Mouse (Mus musculus): ENCODE results near the gene Ikbip. TPM values are rescaled to one million over a fixed set of nuclear protein-coding genes. Genes with fewer than 3 reads are reported as not detected.
A peak's percentile ranks its signal among the peaks of the same experiment; 100 is the strongest.

Ikbip gene
- 28.1 and 32.7 TPM in 2 replicates for total RNA-seq (2012; rRNA removed)

GRCm38 (mm10) chr10:91082550-91083392, at the start of gene Ikbip, which contains the start of gene Apaf1:
Gene Ikbip (plus strand): TSS chr10:91082940.
Gene Apaf1 (minus strand): TSS chr10:91082770.
- Histone ChIP-seq H3K9me3 (ENCODE audit: control insufficient read depth, insufficient read depth, low read depth, low read length) (no peaks in the 10 kb centered on the region), H3K4me1 (ENCODE audit: control insufficient read depth in 2 of 2, insufficient read depth in 2 of 2, low read length in 2 of 2, poor library complexity in 1 of 2) (no peaks in the 10 kb centered on the region), H3K9ac (ENCODE audit: insufficient read depth, low read depth, low read length, poor library complexity, severe bottlenecking) (peak within 1 kb of the TSS; percentile 73), H3K4me3 (ENCODE audit: insufficient read depth in 1 of 2, low read depth in 1 of 2, low read length in 2 of 2, poor library complexity in 1 of 2, severe bottlenecking in 1 of 2) (peak within 1 kb of the TSS; percentile 87 to 92), H3K27ac (ENCODE audit: insufficient read depth, low read depth, low read length, poor library complexity, severe bottlenecking) (peak within 1 kb of the TSS; percentile 74), H3K36me3 (ENCODE audit: control insufficient read depth, insufficient read depth, low read length, poor library complexity, severe bottlenecking) (peaks cover 5% of the 10 kb centered on the region; the same call in 1 of the 2 replicates)
- in situ Hi-C loops (cut with MboI; ENCODE audit: low sequenced_read_pairs in 2 of 2, unreplicated experiment in 2 of 2) = no loop called here
- DNase-seq (ENCODE audit: low read depth, low spot score) = peak; percentile 96
- TF ChIP-seq MAFK (IDR thresholded peaks at IDR 0.05; ENCODE audit: insufficient read depth, low read depth, low read length) (no peak), CHD2 (IDR thresholded peaks at IDR 0.05; ENCODE audit: low read depth, low read length) (no peak), HCFC1 (IDR thresholded peaks at IDR 0.05; ENCODE audit: borderline replicate concordance, insufficient read depth, low read length) (no peak), ZNF384 (IDR thresholded peaks at IDR 0.05; ENCODE audit: low read depth, low read length) (0 out of 2 replicates have a peak, but pooled peaks have one; percentile 6)

GRCm38 (mm10) chr10:91033942-91034341, 48.8 kb upstream of the Ikbip start:
- Histone ChIP-seq H3K36me3 (ENCODE audit: control insufficient read depth, insufficient read depth, low read length, poor library complexity, severe bottlenecking) (peaks cover 10% of the 10 kb centered on the region), H3K4me3 (ENCODE audit: insufficient read depth in 1 of 2, low read depth in 1 of 2, low read length in 2 of 2, poor library complexity in 1 of 2, severe bottlenecking in 1 of 2) (no peak overlapping the region), H3K9ac (ENCODE audit: insufficient read depth, low read depth, low read length, poor library complexity, severe bottlenecking) (no peak overlapping the region), H3K9me3 (ENCODE audit: control insufficient read depth, insufficient read depth, low read depth, low read length) (no peaks in the 10 kb centered on the region), H3K27ac (ENCODE audit: insufficient read depth, low read depth, low read length, poor library complexity, severe bottlenecking) (no peak overlapping the region), H3K4me1 (ENCODE audit: control insufficient read depth in 2 of 2, insufficient read depth in 2 of 2, low read length in 2 of 2, poor library complexity in 1 of 2) (peaks cover 0 to 2% of the 10 kb centered on the region in 2 experiments; a peak in 1 of 4 replicates)
- DNase-seq (ENCODE audit: low read depth, low spot score) = peak; percentile 82
- no peak for TF ChIP-seq CHD2 (IDR thresholded peaks at IDR 0.05; ENCODE audit: low read depth, low read length)
- no peak for TF ChIP-seq ZNF384 (IDR thresholded peaks at IDR 0.05; ENCODE audit: low read depth, low read length)
- TF ChIP-seq HCFC1 (IDR thresholded peaks at IDR 0.05; ENCODE audit: borderline replicate concordance, insufficient read depth, low read length) = no peak
- peak; percentile 59; the same call in 1 of the 2 replicates for TF ChIP-seq ZC3H11A (IDR thresholded peaks at IDR 0.05; ENCODE audit: borderline replicate concordance, low read depth, low read length)
- no peak for TF ChIP-seq MAFK (IDR thresholded peaks at IDR 0.05; ENCODE audit: insufficient read depth, low read depth, low read length)
- in situ Hi-C loops (cut with MboI; ENCODE audit: low sequenced_read_pairs in 2 of 2, unreplicated experiment in 2 of 2) = loop anchor here (10.0 kb wide), 1 partner anchor 299 kb away; no protein-coding TSS in a partner anchor

GRCm38 (mm10) chr10:91049696-91050095, 33.0 kb upstream of the Ikbip start:
- no peaks in the 10 kb centered on the region for H3K9me3 ChIP-seq (ENCODE audit: control insufficient read depth, insufficient read depth, low read depth, low read length)
- no peak overlapping the region for H3K4me3 ChIP-seq (ENCODE audit: insufficient read depth in 1 of 2, low read depth in 1 of 2, low read length in 2 of 2, poor library complexity in 1 of 2, severe bottlenecking in 1 of 2)
- H3K36me3 ChIP-seq (ENCODE audit: control insufficient read depth, insufficient read depth, low read length, poor library complexity, severe bottlenecking) = peaks cover 6% of the 10 kb centered on the region; the same call in 1 of the 2 replicates
- in situ Hi-C loops (cut with MboI; ENCODE audit: low sequenced_read_pairs in 2 of 2, unreplicated experiment in 2 of 2) = no loop called here
- H3K4me1 ChIP-seq (ENCODE audit: control insufficient read depth in 2 of 2, insufficient read depth in 2 of 2, low read length in 2 of 2, poor library complexity in 1 of 2) = no peaks in the 10 kb centered on the region
- no peak overlapping the region for H3K27ac ChIP-seq (ENCODE audit: insufficient read depth, low read depth, low read length, poor library complexity, severe bottlenecking)
- no peak overlapping the region for H3K9ac ChIP-seq (ENCODE audit: insufficient read depth, low read depth, low read length, poor library complexity, severe bottlenecking)
- TF ChIP-seq HCFC1 (IDR thresholded peaks at IDR 0.05; ENCODE audit: borderline replicate concordance, insufficient read depth, low read length) (no peak), CHD2 (IDR thresholded peaks at IDR 0.05; ENCODE audit: low read depth, low read length) (no peak), ZC3H11A (IDR thresholded peaks at IDR 0.05; ENCODE audit: borderline replicate concordance, low read depth, low read length) (no peak), ZNF384 (IDR thresholded peaks at IDR 0.05; ENCODE audit: low read depth, low read length) (no peak), MAFK (IDR thresholded peaks at IDR 0.05; ENCODE audit: insufficient read depth, low read depth, low read length) (no peak)
- no peak for DNase-seq (ENCODE audit: low read depth, low spot score)

GRCm38 (mm10) chr10:91051156-91051555, 31.6 kb upstream of the Ikbip start:
- in situ Hi-C loops (cut with MboI; ENCODE audit: low sequenced_read_pairs in 2 of 2, unreplicated experiment in 2 of 2) = no loop called here
- TF ChIP-seq MAFK (IDR thresholded peaks at IDR 0.05; ENCODE audit: insufficient read depth, low read depth, low read length) = no peak
- no peak for TF ChIP-seq ZC3H11A (IDR thresholded peaks at IDR 0.05; ENCODE audit: borderline replicate concordance, low read depth, low read length)
- TF ChIP-seq CHD2 (IDR thresholded peaks at IDR 0.05; ENCODE audit: low read depth, low read length) = no peak
- TF ChIP-seq HCFC1 (IDR thresholded peaks at IDR 0.05; ENCODE audit: borderline replicate concordance, insufficient read depth, low read length) = no peak
- TF ChIP-seq ZNF384 (IDR thresholded peaks at IDR 0.05; ENCODE audit: low read depth, low read length) = no peak

More at GRCm38 (mm10) chr10:91051156-91051555, 31.6 kb upstream of the Ikbip start:
- no peaks in the 10 kb centered on the region for H3K4me1 ChIP-seq (ENCODE audit: control insufficient read depth in 2 of 2, insufficient read depth in 2 of 2, low read length in 2 of 2, poor library complexity in 1 of 2)
- H3K27ac ChIP-seq (ENCODE audit: insufficient read depth, low read depth, low read length, poor library complexity, severe bottlenecking) = no peak overlapping the region
- peaks cover 6% of the 10 kb centered on the region; the same call in 1 of the 2 replicates for H3K36me3 ChIP-seq (ENCODE audit: control insufficient read depth, insufficient read depth, low read length, poor library complexity, severe bottlenecking)
- H3K9ac ChIP-seq (ENCODE audit: insufficient read depth, low read depth, low read length, poor library complexity, severe bottlenecking) = no peak overlapping the region
- no peak for DNase-seq (ENCODE audit: low read depth, low spot score)
- no peaks in the 10 kb centered on the region for H3K9me3 ChIP-seq (ENCODE audit: control insufficient read depth, insufficient read depth, low read depth, low read length)
- no peak overlapping the region for H3K4me3 ChIP-seq (ENCODE audit: insufficient read depth in 1 of 2, low read depth in 1 of 2, low read length in 2 of 2, poor library complexity in 1 of 2, severe bottlenecking in 1 of 2)

All from ES-E14 (cell line).